Mouse (Mus musculus) CD4-positive helper T cell, adult 2 months (primary cell): Measurements from ENCODE around the gene Fcgr4.
"Not testable (repeated sequence)": the region's sequence is repeated elsewhere in the genome, so short reads cannot be mapped to it uniquely, and the experiment has no call there.

Source experiments
- DNase-seq: peaks from one replicate; pipeline ENCODE4 v3.0.0-alpha.2; 2012; ENCODE audit warnings: low read depth, missing footprints, low spot score

Gene Fcgr4

GRCm38 (mm10) chr1:171018737-171019136 lies at the start of gene Fcgr4:
TSS of gene Fcgr4 (plus strand) at chr1:171018920.
- DNase-seq: no peak

- no peak for DNase-seq
These were observed 46.2 kb upstream of the Fcgr4 start for GRCm38 (mm10) chr1:170972494-170972893.

- DNase-seq: no peak
These were observed 45.8 kb upstream of the Fcgr4 start for GRCm38 (mm10) chr1:170972936-170973335.

- no peak for DNase-seq
These were observed 44.5 kb upstream of the Fcgr4 start for GRCm38 (mm10) chr1:170974171-170974570.

- DNase-seq: no peak
These were observed 44.0 kb upstream of the Fcgr4 start for GRCm38 (mm10) chr1:170974736-170975135.

- not testable (repeated sequence) for DNase-seq
These were observed 43.4 kb upstream of the Fcgr4 start for GRCm38 (mm10) chr1:170975350-170975749.

- DNase-seq: no peak
These were observed 43.0 kb upstream of the Fcgr4 start for GRCm38 (mm10) chr1:170975751-170976161.

- no peak for DNase-seq
These were observed 42.3 kb upstream of the Fcgr4 start, which contains the start of gene Fcgr2b for GRCm38 (mm10) chr1:170976447-170976846. TSS of gene Fcgr2b (minus strand) at chr1:170976547.

- DNase-seq: no peak
These were observed 40.1 kb upstream of the Fcgr4 start for GRCm38 (mm10) chr1:170978601-170979000.

GRCm38 (mm10) chr1:170981679-170982078 lies 37.0 kb upstream of the Fcgr4 start:
- DNase-seq: not testable (repeated sequence)

GRCm38 (mm10) chr1:170982301-170982700 lies 36.4 kb upstream of the Fcgr4 start:
- DNase-seq: no peak

- DNase-seq: no peak
These were observed 35.7 kb upstream of the Fcgr4 start for GRCm38 (mm10) chr1:170983066-170983465.

GRCm38 (mm10) chr1:170985092-170985491 lies 33.6 kb upstream of the Fcgr4 start:
- no peak for DNase-seq

GRCm38 (mm10) chr1:170985861-170986260 lies 32.9 kb upstream of the Fcgr4 start:
- DNase-seq: no peak

- no peak for DNase-seq
These were observed 29.1 kb upstream of the Fcgr4 start for GRCm38 (mm10) chr1:170989656-170990055.

GRCm38 (mm10) chr1:170992550-170992949 lies 26.2 kb upstream of the Fcgr4 start:
- DNase-seq: no peak

- DNase-seq: no peak
These were observed 22.7 kb upstream of the Fcgr4 start for GRCm38 (mm10) chr1:170996034-170996433.

GRCm38 (mm10) chr1:170996753-170997152 lies 22.0 kb upstream of the Fcgr4 start:
- peak; percentile 43 for DNase-seq

- peak; percentile 42 for DNase-seq
These were observed 20.7 kb upstream of the Fcgr4 start for GRCm38 (mm10) chr1:170997756-170998655.

- DNase-seq: no peak
These were observed 18.9 kb upstream of the Fcgr4 start for GRCm38 (mm10) chr1:170999811-171000210.

GRCm38 (mm10) chr1:171005081-171005480 lies 13.6 kb upstream of the Fcgr4 start:
- DNase-seq: no peak

- DNase-seq: no peak
These were observed 13.1 kb upstream of the Fcgr4 start for GRCm38 (mm10) chr1:171005586-171005985.

- no peak for DNase-seq
These were observed 12.4 kb upstream of the Fcgr4 start for GRCm38 (mm10) chr1:171006335-171006734.
